Mouse (Mus musculus) ES-E14 (cell line): Measurements from ENCODE around the gene Stox2. TPM values are rescaled to one million over a fixed set of nuclear protein-coding genes. Genes with fewer than 3 reads are reported as not detected.
"Not testable (repeated sequence)": the region's sequence is repeated elsewhere in the genome, so short reads cannot be mapped to it uniquely, and the experiment has no call there.

ENCODE experiments used
- DNase-seq: peaks from one replicate; pipeline ENCODE4 v3.0.0-alpha.2; 2013; ENCODE audit warnings: low read depth, low spot score
- H3K27ac ChIP-seq: 2 replicates; pipeline ENCODE4 v1.5.1; 2012; ENCODE audit warnings: low read depth, mild to moderate bottlenecking, low read length, moderate library complexity, mixed read lengths; ENCODE audit not compliant: poor library complexity, insufficient read depth, severe bottlenecking
- H3K36me3 ChIP-seq: 2 replicates; pipeline ENCODE4 v1.6.1; 2012; ENCODE audit warnings: mild to moderate bottlenecking, low read length, moderate library complexity, mixed read lengths; ENCODE audit not compliant: control insufficient read depth, poor library complexity, insufficient read depth, severe bottlenecking
- H3K4me1 ChIP-seq, 2 experiments: fragments of 150-350 bp in 1 of 2; sonication (generic) in 1 of 2; 2 replicates each; pipeline ENCODE4 v1.6.1; 2012; ENCODE audit warnings: low read length in 2 of 2, mild to moderate bottlenecking in 1 of 2, mixed read lengths in 1 of 2; ENCODE audit not compliant: control insufficient read depth in 2 of 2, insufficient read depth in 2 of 2, poor library complexity in 1 of 2
- H3K4me3 ChIP-seq, 2 experiments: fragments of 150-350 bp in 1 of 2; sonication (generic) in 1 of 2; 2 replicates each; pipeline ENCODE4 v1.5.1; 2012; ENCODE audit warnings: low read length in 2 of 2, low read depth in 1 of 2, mild to moderate bottlenecking in 1 of 2, mixed read lengths in 1 of 2; ENCODE audit not compliant: insufficient read depth in 1 of 2, poor library complexity in 1 of 2, severe bottlenecking in 1 of 2
- H3K9ac ChIP-seq: 2 replicates; pipeline ENCODE4 v1.6.1; 2012; ENCODE audit warnings: low read depth, mild to moderate bottlenecking, low read length, mixed read lengths; ENCODE audit not compliant: poor library complexity, insufficient read depth, severe bottlenecking
- H3K9me3 ChIP-seq: fragments of 150-350 bp; sonication (generic); 2 replicates; pipeline ENCODE4 v1.6.1; 2012; ENCODE audit warnings: low read depth, mild to moderate bottlenecking, low read length; ENCODE audit not compliant: control insufficient read depth, insufficient read depth
- CHD2 ChIP-seq: IDR thresholded peaks from 2 replicates; pipeline ENCODE4 v1.6.1; 2014; ENCODE audit warnings: mild to moderate bottlenecking, low read depth, low read length, inconsistent platforms
- HCFC1 ChIP-seq: IDR thresholded peaks from 2 replicates; pipeline ENCODE4 v1.6.1; 2012; ENCODE audit warnings: low read length, inconsistent platforms, borderline replicate concordance; ENCODE audit not compliant: insufficient read depth
- MAFK ChIP-seq: IDR thresholded peaks from 2 replicates; pipeline ENCODE4 v1.6.1; 2014; ENCODE audit warnings: mild to moderate bottlenecking, low read depth, low read length, inconsistent platforms; ENCODE audit not compliant: insufficient read depth
- ZC3H11A ChIP-seq: IDR thresholded peaks from 2 replicates; pipeline ENCODE4 v1.6.1; 2012; ENCODE audit warnings: low read depth, mild to moderate bottlenecking, inconsistent platforms, low read length, borderline replicate concordance
- ZNF384 ChIP-seq: IDR thresholded peaks from 2 replicates; pipeline ENCODE4 v1.6.1; 2012; ENCODE audit warnings: low read depth, low read length, inconsistent platforms
- in situ Hi-C, 2 experiments: fragments of 600-800 bp; cut with MboI; formaldehyde crosslinking; loops; one replicate each; pipeline ENCODE4 v1.15.1; 2025; ENCODE audit warnings: low sequenced_read_pairs in 2 of 2, inconsistent platforms in 1 of 2; ENCODE audit not compliant: unreplicated experiment in 2 of 2
- total RNA-seq: library from RNA; depleted of rRNA; stranded (reverse); fragments of 300-350 nt; gene quantifications from 2 replicates; pipeline ENCODE4 v1.2.3, GENCODE M21; 2012

Gene Stox2
- total RNA-seq, 1 experiment = 6.8 TPM

DNA sequence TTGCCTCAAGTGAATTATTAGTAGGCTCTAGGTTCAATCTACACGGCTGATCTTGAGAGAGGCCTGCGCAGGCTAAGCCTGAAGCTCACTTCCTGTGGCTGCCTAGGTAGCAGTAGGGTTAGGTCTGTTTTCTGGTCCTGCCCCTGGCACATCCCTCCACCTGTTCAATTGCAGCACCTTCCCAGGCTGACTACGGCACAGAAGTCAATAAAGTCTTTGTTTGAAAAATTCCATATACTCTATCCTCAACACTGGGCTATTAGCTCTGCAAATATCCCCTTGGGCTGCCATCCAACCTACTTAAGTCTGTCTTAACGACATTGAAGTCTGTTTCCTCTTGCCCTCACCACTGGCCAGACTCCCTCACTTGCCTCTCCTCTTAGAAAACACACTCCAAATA, 10.8 kb downstream of the Stox2 start:
- Histone ChIP-seq H3K36me3 (no peaks in the 10 kb centered on the region), H3K4me3 (no peak overlapping the region), H3K27ac (no peak overlapping the region), H3K4me1 (peaks cover 0 to 8% of the 10 kb centered on the region in 2 experiments; a peak in 1 of 4 replicates), H3K9me3 (no peaks in the 10 kb centered on the region), H3K9ac (no peak overlapping the region)
- TF ChIP-seq HCFC1 (no peak), MAFK (no peak), CHD2 (no peak), ZNF384 (no peak), ZC3H11A (no peak)
- in situ Hi-C loops = no loop called here
- no peak for DNase-seq

DNA sequence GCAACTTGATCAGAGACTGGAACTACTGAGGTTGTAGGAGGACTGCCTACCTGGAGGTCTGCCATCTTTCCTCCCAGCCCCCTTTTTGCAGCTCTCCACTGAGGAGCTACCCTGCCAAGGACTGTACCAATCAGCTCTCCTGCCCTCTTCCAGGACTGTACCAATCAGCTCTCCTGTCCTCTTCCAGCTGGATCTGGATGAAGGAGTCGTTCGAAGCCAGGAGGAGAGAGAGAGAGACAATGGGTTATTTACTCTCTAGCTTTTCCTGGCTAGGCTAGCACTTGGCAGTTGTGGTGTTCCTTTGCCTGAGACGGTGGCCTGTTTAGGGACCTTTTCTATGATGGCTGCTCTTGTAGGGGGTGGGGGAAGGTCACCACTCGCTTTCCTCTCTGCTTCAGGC, 14.9 kb downstream of the Stox2 start:
- no peak for TF ChIP-seq MAFK
- no peak for TF ChIP-seq CHD2
- TF ChIP-seq HCFC1 = no peak
- no peak for TF ChIP-seq ZNF384
- TF ChIP-seq ZC3H11A = no peak
- no peak for DNase-seq
- H3K27ac ChIP-seq = no peak overlapping the region
- in situ Hi-C loops = no loop called here
- no peaks in the 10 kb centered on the region for H3K4me1 ChIP-seq
- H3K4me3 ChIP-seq = no peak overlapping the region
- H3K36me3 ChIP-seq = no peaks in the 10 kb centered on the region
- no peak overlapping the region for H3K9ac ChIP-seq
- no peaks in the 10 kb centered on the region for H3K9me3 ChIP-seq

DNA sequence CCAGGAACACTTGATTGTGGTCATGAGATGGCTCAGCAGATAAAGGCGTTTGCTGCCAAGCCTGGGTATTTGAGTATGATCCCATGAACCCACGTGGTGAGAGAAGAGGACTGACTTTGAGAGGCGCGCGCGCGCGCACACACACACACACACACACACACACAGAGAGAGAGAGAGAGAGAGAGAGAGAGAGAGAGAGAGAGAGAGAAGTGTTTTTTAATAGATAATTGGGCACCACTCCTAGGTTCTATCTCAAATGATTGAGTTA, 32.0 kb downstream of the Stox2 start:
- H3K27ac ChIP-seq, H3K36me3 ChIP-seq, H3K4me1 ChIP-seq, H3K4me3 ChIP-seq, H3K9ac ChIP-seq, DNase-seq, H3K9me3 ChIP-seq, in situ Hi-C loops: not testable (repeated sequence)

DNA sequence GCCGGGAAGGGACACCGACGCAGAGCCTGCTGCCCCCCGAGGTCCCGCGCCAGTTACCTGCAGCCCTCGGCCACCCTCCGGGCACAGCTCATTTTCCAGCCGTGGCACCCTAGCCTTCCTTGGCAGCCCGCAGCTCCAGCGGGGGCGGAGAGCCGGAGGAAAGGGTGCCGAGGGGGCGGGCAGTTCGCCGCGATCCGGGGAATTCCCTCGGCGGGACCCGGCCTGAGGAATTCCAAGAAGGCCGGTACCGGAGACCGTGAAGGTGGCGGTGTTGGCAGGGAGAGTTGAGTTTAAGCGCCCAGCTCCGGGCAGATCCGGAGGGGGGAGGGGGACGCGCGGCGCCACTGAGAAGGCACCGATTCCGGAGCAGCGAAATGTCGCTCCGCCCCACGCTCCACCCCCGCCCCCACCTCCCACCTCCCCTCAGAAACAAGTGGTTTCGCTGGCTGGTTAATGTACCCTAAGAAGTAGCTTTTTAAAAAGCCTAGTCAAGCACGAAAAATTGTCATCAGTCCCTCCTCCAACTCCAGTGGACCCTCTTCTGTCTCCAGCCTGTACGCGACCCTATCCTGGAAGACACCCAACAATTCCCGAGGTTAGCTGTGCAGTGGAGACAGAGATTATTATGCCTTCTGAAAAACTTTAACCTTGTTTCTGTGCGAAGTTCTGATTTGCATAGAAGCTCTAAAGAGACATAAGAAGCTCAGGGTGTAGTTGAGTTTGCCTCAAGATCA, 32.5 kb downstream of the Stox2 start:
- DNase-seq = peak; percentile 26
- H3K4me1 ChIP-seq = no peaks in the 10 kb centered on the region
- H3K4me3 ChIP-seq = peak overlapping the region; percentile 81 to 83
- H3K36me3 ChIP-seq = no peaks in the 10 kb centered on the region
- in situ Hi-C loops = no loop called here
- TF ChIP-seq ZC3H11A (no peak), ZNF384 (no peak), MAFK (no peak), CHD2 (no peak), HCFC1 (no peak)
- H3K9ac ChIP-seq = peak overlapping the region; percentile 54
- no peak overlapping the region for H3K27ac ChIP-seq
- H3K9me3 ChIP-seq = no peaks in the 10 kb centered on the region
